Mouse (Mus musculus): ENCODE data around the gene Hes2. TPM values are rescaled to one million over a fixed set of nuclear protein-coding genes. Genes with fewer than 3 reads are reported as not detected.

Hes2 gene
- polyA plus RNA-seq, 1 experiment from 2014 or later = 0.68 TPM

GRCm38 (mm10) chr4:152138497-152139260 lies 20.0 kb upstream of the Hes2 start:
- H3K27ac ChIP-seq (ENCODE audit: low read length) = no peak overlapping the region
- no peaks in the 10 kb centered on the region for H3K36me3 ChIP-seq (ENCODE audit: control insufficient read depth, insufficient read depth, low read length)
- H3K4me3 ChIP-seq (ENCODE audit: low read length) = peak overlapping the region; percentile 51
- H3K9ac ChIP-seq (ENCODE audit: low read depth, low read length) = peak overlapping the region; percentile 55
- ATAC-seq = peak; percentile 90
- H3K4me2 ChIP-seq (ENCODE audit: low read depth, low read length) = peak overlapping the region; percentile 79
- no peaks in the 10 kb centered on the region for H3K9me3 ChIP-seq (ENCODE audit: control insufficient read depth, low read length)
- WGBS = 2% methylated on average over 50 of the region's 51 CpGs
- peaks cover 9% of the 10 kb centered on the region for H3K27me3 ChIP-seq (replicated peaks; ENCODE audit: control insufficient read depth, insufficient read depth, low read length)
- peaks cover 9% of the 10 kb centered on the region for H3K4me1 ChIP-seq (ENCODE audit: control insufficient read depth, insufficient read depth, low read length)

- Histone ChIP-seq H3K9me3 (ENCODE audit: control insufficient read depth, low read length) (no peaks in the 10 kb centered on the region), H3K27me3 (replicated peaks; ENCODE audit: control insufficient read depth, insufficient read depth, low read length) (peaks cover 4% of the 10 kb centered on the region), H3K9ac (ENCODE audit: low read depth, low read length) (no peak overlapping the region), H3K27ac (ENCODE audit: low read length) (no peak overlapping the region), H3K4me1 (ENCODE audit: control insufficient read depth, insufficient read depth, low read length) (peaks cover 4% of the 10 kb centered on the region), H3K36me3 (ENCODE audit: control insufficient read depth, insufficient read depth, low read length) (no peaks in the 10 kb centered on the region), H3K4me2 (ENCODE audit: low read depth, low read length) (no peak overlapping the region), H3K4me3 (ENCODE audit: low read length) (no peak overlapping the region)
- 33% methylated on average over 6 of the region's 6 CpGs for WGBS
- ATAC-seq = no peak
Measured at GRCm38 (mm10) chr4:152140441-152140840, 18.2 kb upstream of the Hes2 start.

- Histone ChIP-seq H3K9ac (ENCODE audit: low read depth, low read length) (no peak overlapping the region), H3K9me3 (ENCODE audit: control insufficient read depth, low read length) (no peaks in the 10 kb centered on the region), H3K27ac (ENCODE audit: low read length) (no peak overlapping the region), H3K27me3 (replicated peaks; ENCODE audit: control insufficient read depth, insufficient read depth, low read length) (peaks cover 4% of the 10 kb centered on the region), H3K36me3 (ENCODE audit: control insufficient read depth, insufficient read depth, low read length) (no peaks in the 10 kb centered on the region), H3K4me1 (ENCODE audit: control insufficient read depth, insufficient read depth, low read length) (peaks cover 4% of the 10 kb centered on the region), H3K4me2 (ENCODE audit: low read depth, low read length) (no peak overlapping the region), H3K4me3 (ENCODE audit: low read length) (no peak overlapping the region)
- 76% methylated on average over 8 of the region's 8 CpGs for WGBS
- no peak for ATAC-seq
Measured at GRCm38 (mm10) chr4:152141521-152142135, 17.0 kb upstream of the Hes2 start.

GRCm38 (mm10) chr4:152143632-152144031 lies 15.0 kb upstream of the Hes2 start:
- Histone ChIP-seq H3K9me3 (ENCODE audit: control insufficient read depth, low read length) (no peaks in the 10 kb centered on the region), H3K4me2 (ENCODE audit: low read depth, low read length) (no peak overlapping the region), H3K27me3 (replicated peaks; ENCODE audit: control insufficient read depth, insufficient read depth, low read length) (peaks cover 4% of the 10 kb centered on the region), H3K4me1 (ENCODE audit: control insufficient read depth, insufficient read depth, low read length) (peaks cover 4% of the 10 kb centered on the region), H3K9ac (ENCODE audit: low read depth, low read length) (no peak overlapping the region), H3K4me3 (ENCODE audit: low read length) (no peak overlapping the region), H3K36me3 (ENCODE audit: control insufficient read depth, insufficient read depth, low read length) (no peaks in the 10 kb centered on the region), H3K27ac (ENCODE audit: low read length) (no peak overlapping the region)
- ATAC-seq = no peak
- WGBS = 36% methylated on average over 1 of the region's 1 CpGs

- no peak overlapping the region for H3K27ac ChIP-seq (ENCODE audit: low read length)
- no peak for ATAC-seq
- no peak overlapping the region for H3K4me3 ChIP-seq (ENCODE audit: low read length)
- WGBS = 62% methylated on average over 10 of the region's 10 CpGs
- peaks cover 14% of the 10 kb centered on the region for H3K27me3 ChIP-seq (replicated peaks; ENCODE audit: control insufficient read depth, insufficient read depth, low read length)
- no peak overlapping the region for H3K9ac ChIP-seq (ENCODE audit: low read depth, low read length)
- H3K36me3 ChIP-seq (ENCODE audit: control insufficient read depth, insufficient read depth, low read length) = no peaks in the 10 kb centered on the region
- H3K4me1 ChIP-seq (ENCODE audit: control insufficient read depth, insufficient read depth, low read length) = no peaks in the 10 kb centered on the region
- H3K4me2 ChIP-seq (ENCODE audit: low read depth, low read length) = no peak overlapping the region
- H3K9me3 ChIP-seq (ENCODE audit: control insufficient read depth, low read length) = no peaks in the 10 kb centered on the region
Measured at GRCm38 (mm10) chr4:152145473-152145872, 13.2 kb upstream of the Hes2 start.

GRCm38 (mm10) chr4:152146033-152146827 lies 12.4 kb upstream of the Hes2 start:
- ATAC-seq = no peak
- Histone ChIP-seq H3K4me1 (ENCODE audit: control insufficient read depth, insufficient read depth, low read length) (no peaks in the 10 kb centered on the region), H3K4me3 (ENCODE audit: low read length) (no peak overlapping the region), H3K27ac (ENCODE audit: low read length) (no peak overlapping the region), H3K9ac (ENCODE audit: low read depth, low read length) (peak overlapping the region; percentile 7; the same call in 1 of the 2 replicates), H3K9me3 (ENCODE audit: control insufficient read depth, low read length) (no peaks in the 10 kb centered on the region), H3K27me3 (replicated peaks; ENCODE audit: control insufficient read depth, insufficient read depth, low read length) (peaks cover 20% of the 10 kb centered on the region), H3K36me3 (ENCODE audit: control insufficient read depth, insufficient read depth, low read length) (no peaks in the 10 kb centered on the region), H3K4me2 (ENCODE audit: low read depth, low read length) (no peak overlapping the region)
- WGBS = 59% methylated on average over 11 of the region's 11 CpGs

GRCm38 (mm10) chr4:152150546-152150945 lies 8.1 kb upstream of the Hes2 start:
- peaks cover 35% of the 10 kb centered on the region for H3K27me3 ChIP-seq (replicated peaks; ENCODE audit: control insufficient read depth, insufficient read depth, low read length)
- no peak for ATAC-seq
- peaks cover 16% of the 10 kb centered on the region for H3K4me1 ChIP-seq (ENCODE audit: control insufficient read depth, insufficient read depth, low read length)
- H3K9ac ChIP-seq (ENCODE audit: low read depth, low read length) = no peak overlapping the region
- H3K36me3 ChIP-seq (ENCODE audit: control insufficient read depth, insufficient read depth, low read length) = no peaks in the 10 kb centered on the region
- no peak overlapping the region for H3K27ac ChIP-seq (ENCODE audit: low read length)
- H3K4me3 ChIP-seq (ENCODE audit: low read length) = no peak overlapping the region
- 75% methylated on average over 4 of the region's 4 CpGs for WGBS
- H3K4me2 ChIP-seq (ENCODE audit: low read depth, low read length) = no peak overlapping the region
- no peaks in the 10 kb centered on the region for H3K9me3 ChIP-seq (ENCODE audit: control insufficient read depth, low read length)

GRCm38 (mm10) chr4:152151451-152151965 lies 7.2 kb upstream of the Hes2 start:
- Histone ChIP-seq H3K4me1 (ENCODE audit: control insufficient read depth, insufficient read depth, low read length) (peaks cover 16% of the 10 kb centered on the region), H3K36me3 (ENCODE audit: control insufficient read depth, insufficient read depth, low read length) (no peaks in the 10 kb centered on the region), H3K9ac (ENCODE audit: low read depth, low read length) (peak overlapping the region; percentile 55; the same call in 1 of the 2 replicates), H3K4me3 (ENCODE audit: low read length) (peak overlapping the region; percentile 50), H3K4me2 (ENCODE audit: low read depth, low read length) (peak overlapping the region; percentile 84; the same call in 1 of the 2 replicates), H3K9me3 (ENCODE audit: control insufficient read depth, low read length) (no peaks in the 10 kb centered on the region), H3K27ac (ENCODE audit: low read length) (no peak overlapping the region), H3K27me3 (replicated peaks; ENCODE audit: control insufficient read depth, insufficient read depth, low read length) (peaks cover 35% of the 10 kb centered on the region)
- peak; percentile 16 for ATAC-seq
- 24% methylated on average over 7 of the region's 7 CpGs for WGBS

GRCm38 (mm10) chr4:152151966-152152544 lies 6.6 kb upstream of the Hes2 start, which contains the start of gene Espn:
Gene Espn (minus strand): TSS chr4:152152371.
- Histone ChIP-seq H3K27ac (ENCODE audit: low read length) (no peak within 1 kb of the TSS), H3K36me3 (ENCODE audit: control insufficient read depth, insufficient read depth, low read length) (no peaks in the 10 kb centered on the region), H3K9ac (ENCODE audit: low read depth, low read length) (peak within 1 kb of the TSS; percentile 55), H3K4me3 (ENCODE audit: low read length) (peak within 1 kb of the TSS; percentile 50), H3K9me3 (ENCODE audit: control insufficient read depth, low read length) (no peaks in the 10 kb centered on the region), H3K27me3 (replicated peaks; ENCODE audit: control insufficient read depth, insufficient read depth, low read length) (peaks cover 36% of the 10 kb centered on the region), H3K4me1 (ENCODE audit: control insufficient read depth, insufficient read depth, low read length) (peaks cover 16% of the 10 kb centered on the region), H3K4me2 (ENCODE audit: low read depth, low read length) (peak within 1 kb of the TSS; percentile 84)
- ATAC-seq = peak; percentile 78
- under 1% methylated on average over 57 of the region's 57 CpGs for WGBS

Data from intestine, embryonic 16.5 days (tissue).